Comparison of ENCODE assay signal across 16 mouse cellular contexts in genomic region chr3:88203456-88203855, GRCm38 (mm10). TPM values are rescaled to one million over a fixed set of nuclear protein-coding genes. Genes with fewer than 3 reads are reported as not detected.
DNase-seq lines count a peak whose midpoint lies in the region; ATAC-seq and TF ChIP-seq lines count a peak whose summit lies in the region.
"Had no signal": no experiment of that assay in that cellular context is flagged by ENCODE, and none has a peak within 500 bp of the region (broad histone marks: within the 10 kb centered on the region; RNA-seq: fewer than 3 reads in every experiment).

No protein-coding gene starts in this region.

- H3K27ac ChIP-seq in midbrain, embryonic 12.5 days (replicated peaks): peak overlapping the region; percentile 96
- H3K27ac ChIP-seq in midbrain, embryonic 11.5 days (ENCODE audit: low read depth, low read length): no peak overlapping the region
- H3K27ac ChIP-seq in forebrain, embryonic 16.5 days (ENCODE audit: low read length): peak overlapping the region; percentile 100
- peak overlapping the region; percentile 88 for H3K27ac ChIP-seq in midbrain, embryonic 14.5 days (replicated peaks; ENCODE audit: low read depth, low read length)
- peak overlapping the region; percentile 91 for H3K27ac ChIP-seq in olfactory bulb, adult 2 months (ENCODE audit: insufficient read depth, low read depth, low read length)
- no peak overlapping the region for H3K27ac ChIP-seq in heart, embryonic 12.5 days (ENCODE audit: poor library complexity, severe bottlenecking)
- no peak overlapping the region for H3K27ac ChIP-seq in liver, embryonic 11.5 days (ENCODE audit: low read depth, low read length)
- H3K27ac ChIP-seq: limb, embryonic 15.5 days had no signal

- H3K9me3 ChIP-seq in midbrain, embryonic 12.5 days: no peaks in the 10 kb centered on the region
- H3K9me3 ChIP-seq in midbrain, embryonic 11.5 days (ENCODE audit: control insufficient read depth, low read length): no peaks in the 10 kb centered on the region
- H3K9me3 ChIP-seq in forebrain, embryonic 16.5 days (ENCODE audit: control insufficient read depth, low read length): no peaks in the 10 kb centered on the region
- no peaks in the 10 kb centered on the region for H3K9me3 ChIP-seq in midbrain, embryonic 14.5 days (ENCODE audit: control insufficient read depth, low read length)
- no peaks in the 10 kb centered on the region for H3K9me3 ChIP-seq in heart, embryonic 12.5 days (replicated peaks)
- H3K9me3 ChIP-seq in liver, embryonic 11.5 days (ENCODE audit: control insufficient read depth, low read length): no peaks in the 10 kb centered on the region
- H3K9me3 ChIP-seq: G1E; limb, embryonic 15.5 days had no signal

- H3K4me1 ChIP-seq in midbrain, embryonic 12.5 days: peaks cover 82% of the 10 kb centered on the region
- peaks cover 42% of the 10 kb centered on the region for H3K4me1 ChIP-seq in midbrain, embryonic 11.5 days (ENCODE audit: control insufficient read depth, insufficient read depth, low read length)
- H3K4me1 ChIP-seq in forebrain, embryonic 16.5 days (replicated peaks; ENCODE audit: control insufficient read depth, insufficient read depth, low read length): peaks cover 68% of the 10 kb centered on the region
- H3K4me1 ChIP-seq in midbrain, embryonic 14.5 days (ENCODE audit: control insufficient read depth, insufficient read depth, low read length): peaks cover 49% of the 10 kb centered on the region
- peaks cover 45% of the 10 kb centered on the region for H3K4me1 ChIP-seq in olfactory bulb, adult 2 months (ENCODE audit: control insufficient read depth, insufficient read depth, low read length)
- peaks cover 11% of the 10 kb centered on the region for H3K4me1 ChIP-seq in heart, embryonic 12.5 days (replicated peaks)
- H3K4me1 ChIP-seq in liver, embryonic 11.5 days (replicated peaks; ENCODE audit: control insufficient read depth, insufficient read depth, low read length): no peaks in the 10 kb centered on the region

- WGBS in midbrain, embryonic 12.5 days: 4% methylated on average over 5 of the region's 5 CpGs
- WGBS in midbrain, embryonic 11.5 days: 10% methylated on average over 5 of the region's 5 CpGs
- WGBS in forebrain, embryonic 16.5 days: 5% methylated on average over 5 of the region's 5 CpGs
- whole genome bisulfite sequencing in midbrain, embryonic 14.5 days: 8% methylated on average over 5 of the region's 5 CpGs
- 17% methylated on average over 5 of the region's 5 CpGs for WGBS in olfactory bulb, adult 2 months
- WGBS in heart, embryonic 12.5 days: 8% methylated on average over 5 of the region's 5 CpGs
- 15% methylated on average over 5 of the region's 5 CpGs for WGBS in liver, embryonic 11.5 days

- H3K4me2 ChIP-seq in midbrain, embryonic 12.5 days (replicated peaks): peak overlapping the region; percentile 60; the same call in 1 of the 2 replicates
- no peak overlapping the region for H3K4me2 ChIP-seq in midbrain, embryonic 11.5 days
- H3K4me2 ChIP-seq in forebrain, embryonic 16.5 days (ENCODE audit: low read length): peak overlapping the region; percentile 67
- peak overlapping the region; percentile 1; the same call in 1 of the 2 replicates for H3K4me2 ChIP-seq in midbrain, embryonic 14.5 days (ENCODE audit: low read length)
- no peak overlapping the region for H3K4me2 ChIP-seq in heart, embryonic 12.5 days
- no peak overlapping the region for H3K4me2 ChIP-seq in liver, embryonic 11.5 days
- H3K4me2 ChIP-seq: limb, embryonic 15.5 days; lung, embryonic 14.5 days had no signal

- H3K9ac ChIP-seq in midbrain, embryonic 12.5 days (replicated peaks): no peak overlapping the region
- H3K9ac ChIP-seq in midbrain, embryonic 11.5 days (ENCODE audit: low read length): no peak overlapping the region
- H3K9ac ChIP-seq in forebrain, embryonic 16.5 days (replicated peaks; ENCODE audit: low read depth, low read length): peak overlapping the region; percentile 100
- no peak overlapping the region for H3K9ac ChIP-seq in midbrain, embryonic 14.5 days (replicated peaks; ENCODE audit: low read length)
- no peak overlapping the region for H3K9ac ChIP-seq in heart, embryonic 12.5 days
- H3K9ac ChIP-seq in liver, embryonic 11.5 days (ENCODE audit: low read depth, low read length): no peak overlapping the region
- H3K9ac ChIP-seq: limb, embryonic 15.5 days; lung, embryonic 14.5 days had no signal

- H3K27me3 ChIP-seq in midbrain, embryonic 12.5 days: peaks cover 95% of the 10 kb centered on the region
- peaks cover 99% of the 10 kb centered on the region for H3K27me3 ChIP-seq in midbrain, embryonic 11.5 days (ENCODE audit: control insufficient read depth, insufficient read depth, low read length)
- H3K27me3 ChIP-seq in forebrain, embryonic 16.5 days (replicated peaks; ENCODE audit: control insufficient read depth, insufficient read depth, low read length): no peaks in the 10 kb centered on the region
- H3K27me3 ChIP-seq in midbrain, embryonic 14.5 days (ENCODE audit: control insufficient read depth, insufficient read depth, low read length): peaks cover 32% of the 10 kb centered on the region
- peaks cover 98% of the 10 kb centered on the region for H3K27me3 ChIP-seq in heart, embryonic 12.5 days (replicated peaks)
- H3K27me3 ChIP-seq in liver, embryonic 11.5 days (replicated peaks; ENCODE audit: control insufficient read depth, insufficient read depth, low read length): peaks cover 100% of the 10 kb centered on the region

- no peak for TF ChIP-seq POLR2A in olfactory bulb, adult 2 months (IDR thresholded peaks at IDR 0.05; ENCODE audit: insufficient read depth, low read depth, low read length)

- no peak for DNase-seq in midbrain, embryonic 11.5 days (ENCODE audit: low spot score, missing footprints)
- no peak for DNase-seq in midbrain, embryonic 14.5 days
- no peak for DNase-seq in embryo, embryonic 11 days
- no peak for DNase-seq in liver, embryonic 11.5 days (ENCODE audit: low spot score)
- DNase-seq: adrenal gland, adult 8-10 months; heart, postnatal 4 days; kidney, adult 8-10 months; lung, embryonic 14.5 days; right cerebral cortex, postnatal 14 days; thymus, adult 2 months had no signal

- H3K36me3 ChIP-seq in midbrain, embryonic 12.5 days: no peaks in the 10 kb centered on the region
- no peaks in the 10 kb centered on the region for H3K36me3 ChIP-seq in midbrain, embryonic 11.5 days (ENCODE audit: control insufficient read depth, insufficient read depth, low read length)
- no peaks in the 10 kb centered on the region for H3K36me3 ChIP-seq in forebrain, embryonic 16.5 days (ENCODE audit: control insufficient read depth, insufficient read depth)
- no peaks in the 10 kb centered on the region for H3K36me3 ChIP-seq in midbrain, embryonic 14.5 days (ENCODE audit: control insufficient read depth, insufficient read depth, low read length)
- no peaks in the 10 kb centered on the region for H3K36me3 ChIP-seq in heart, embryonic 12.5 days
- H3K36me3 ChIP-seq in liver, embryonic 11.5 days (ENCODE audit: control insufficient read depth, insufficient read depth, low read length): no peaks in the 10 kb centered on the region
- H3K36me3 ChIP-seq: G1E; limb, embryonic 15.5 days had no signal

- TF ChIP-seq CTCF in olfactory bulb, adult 2 months (IDR thresholded peaks at IDR 0.05; ENCODE audit: insufficient read depth, low read depth, low read length): no peak

- no peak overlapping the region for H3K4me3 ChIP-seq in midbrain, embryonic 12.5 days
- no peak overlapping the region for H3K4me3 ChIP-seq in midbrain, embryonic 11.5 days (ENCODE audit: low read depth, low read length)
- H3K4me3 ChIP-seq in forebrain, embryonic 16.5 days (replicated peaks; ENCODE audit: low read length): peak overlapping the region; percentile 23; the same call in 1 of the 2 replicates
- peak overlapping the region; percentile 12; the same call in 1 of the 2 replicates for H3K4me3 ChIP-seq in midbrain, embryonic 14.5 days (replicated peaks; ENCODE audit: low read depth, low read length)
- H3K4me3 ChIP-seq in olfactory bulb, adult 2 months (ENCODE audit: insufficient read depth, low read depth, low read length): no peak overlapping the region
- H3K4me3 ChIP-seq in heart, embryonic 12.5 days: no peak overlapping the region
- no peak overlapping the region for H3K4me3 ChIP-seq in liver, embryonic 11.5 days (ENCODE audit: low read depth, low read length)
- H3K4me3 ChIP-seq: limb, embryonic 15.5 days had no signal

- ATAC-seq in midbrain, embryonic 12.5 days (ENCODE audit: low FRiP score, low read depth): no peak
- ATAC-seq in midbrain, embryonic 11.5 days (ENCODE audit: low FRiP score): no peak
- ATAC-seq in forebrain, embryonic 16.5 days: no peak
- ATAC-seq in midbrain, embryonic 14.5 days (ENCODE audit: low FRiP score, low TSS enrichment): no peak
- ATAC-seq in heart, embryonic 12.5 days (ENCODE audit: insufficient number of reproducible peaks, low FRiP score): no peak
- no peak for ATAC-seq in liver, embryonic 11.5 days (replicated peaks; ENCODE audit: low FRiP score)

RNA-seq across cellular contexts. Expression of gene Rhbg, which starts 51.1 kb away (rescaled TPM):
- 0.26 TPM in 1 of 2 replicates, not detected in the other for polyA plus RNA-seq in midbrain, embryonic 12.5 days (2016; fragmentation: Nextera tagmentation; extraction: Ambion mirVana)
- polyA plus RNA-seq in midbrain, embryonic 11.5 days (2014; fragmentation: Nextera tagmentation; extraction: Ambion mirVana): 0.15 TPM in 1 of 2 replicates, not detected in the other
- polyA plus RNA-seq in forebrain, embryonic 16.5 days (2015; fragmentation: Nextera tagmentation; extraction: Ambion mirVana): not detected in 2 replicates
- 0.21 and 0.22 TPM in 2 replicates for polyA plus RNA-seq in midbrain, embryonic 14.5 days (2014; fragmentation: Nextera tagmentation; extraction: Ambion mirVana)
- not detected in 2 replicates for polyA plus RNA-seq in olfactory bulb, adult 2 months (2012; ENCODE audit: insufficient read depth, insufficient read length, low replicate concordance, missing spikeins)
- polyA plus RNA-seq in heart, embryonic 12.5 days (2016; fragmentation: Nextera tagmentation; extraction: Ambion mirVana): 0.19 TPM in 1 of 2 replicates, not detected in the other
- 16.3 and 19.5 TPM in 2 replicates for polyA plus RNA-seq in liver, embryonic 11.5 days (2014; fragmentation: Nextera tagmentation; extraction: Ambion mirVana)
- polyA plus RNA-seq: G1E; lung, embryonic 14.5 days had no signal

Comparison
In these comparisons a context has a peak if more than half of its experiments do, and no peak if none do; other contexts are left out.
1. H3K27ac ChIP-seq: peak in midbrain, embryonic 12.5 days (single experiment), forebrain, embryonic 16.5 days (single experiment), midbrain, embryonic 14.5 days (single experiment) and olfactory bulb, adult 2 months (single experiment); none in midbrain, embryonic 11.5 days (single experiment), heart, embryonic 12.5 days (single experiment) and liver, embryonic 11.5 days (single experiment).
2. H3K4me2 ChIP-seq: peak in midbrain, embryonic 12.5 days (single experiment), forebrain, embryonic 16.5 days (single experiment) and midbrain, embryonic 14.5 days (single experiment); none in midbrain, embryonic 11.5 days (single experiment), heart, embryonic 12.5 days (single experiment) and liver, embryonic 11.5 days (single experiment).
3. H3K4me3 ChIP-seq: peak in forebrain, embryonic 16.5 days (single experiment) and midbrain, embryonic 14.5 days (single experiment); none in midbrain, embryonic 12.5 days (single experiment), midbrain, embryonic 11.5 days (single experiment), olfactory bulb, adult 2 months (single experiment), heart, embryonic 12.5 days (single experiment) and liver, embryonic 11.5 days (single experiment).
4. RNA of gene Rhbg, which starts 51.1 kb away (polyA plus RNA-seq): 16.3 to 19.5 TPM in liver, embryonic 11.5 days; 0.21 to 0.22 TPM in midbrain, embryonic 14.5 days, 0.19 TPM in heart, embryonic 12.5 days, 0.26 TPM in midbrain, embryonic 12.5 days, not detected in forebrain, embryonic 16.5 days, 0.15 TPM in midbrain, embryonic 11.5 days and not detected in olfactory bulb, adult 2 months; every median in the first group is over 10 times any median in the second.